Mouse (Mus musculus) heart, adult 2 months (tissue): ENCODE measurements at regions not wholly inside any gene's neighbourhood (a gene's known extent, or its start where the extent isn't known, plus 50 kb on each side); places are given as distances from the start of the nearest gene placed in this dataset.

Experiments used
- DNase-seq, 2 experiments: peaks; one replicate each; pipeline ENCODE4 v3.0.0; 2021
- H3K27ac ChIP-seq: fragments of 200-600 bp; 2 replicates; pipeline ENCODE4 v1.8.1; 2022
- H3K27me3 ChIP-seq: fragments of 200-500 bp; 2 replicates; pipeline ENCODE4 v1.6.1; 2012; ENCODE audit warnings: mild to moderate bottlenecking, low read length, inconsistent platforms, mixed read lengths; ENCODE audit not compliant: control insufficient read depth, insufficient read depth
- H3K36me3 ChIP-seq: fragments of 200-500 bp; 2 replicates; pipeline ENCODE4 v1.6.1; 2012; ENCODE audit warnings: low read length, inconsistent platforms; ENCODE audit not compliant: control insufficient read depth, insufficient read depth
- H3K4me1 ChIP-seq: fragments of 200-500 bp; 2 replicates; pipeline ENCODE4 v1.6.1; 2011; ENCODE audit warnings: low read length; ENCODE audit not compliant: control insufficient read depth, insufficient read depth
- H3K4me3 ChIP-seq: fragments of 200-600 bp; 2 replicates; pipeline ENCODE4 v1.8.1; 2022
- H3K79me2 ChIP-seq: fragments of 200-500 bp; replicated peaks from 2 replicates; pipeline ENCODE4 v1.6.1; 2012; ENCODE audit warnings: mild to moderate bottlenecking, inconsistent platforms, low read length, moderate library complexity, mixed read lengths; ENCODE audit not compliant: control insufficient read depth, insufficient read depth
- H3K9ac ChIP-seq: fragments of 200-500 bp; 2 replicates; pipeline ENCODE4 v1.6.1; 2012; ENCODE audit warnings: low read depth, mild to moderate bottlenecking, control low read depth, inconsistent platforms, low read length, mixed read lengths
- CTCF ChIP-seq: fragments of 200-600 bp; IDR thresholded peaks from 2 replicates; pipeline ENCODE4 v1.8.1; 2022; ENCODE audit warnings: antibody characterized with exemption, mild to moderate bottlenecking, moderate library complexity
- EP300 ChIP-seq: fragments of 200-500 bp; IDR thresholded peaks from 2 replicates; pipeline ENCODE4 v1.6.1; 2011; ENCODE audit warnings: low read depth, low read length, control low read depth; ENCODE audit not compliant: insufficient read depth
- POLR2A ChIP-seq: fragments of 200-500 bp; IDR thresholded peaks from 2 replicates; pipeline ENCODE4 v1.6.1; 2011; ENCODE audit warnings: mild to moderate bottlenecking, low read depth, low read length, control low read depth; ENCODE audit not compliant: insufficient read depth
- WGBS: fragments of 180-500 bp; shearing (Covaris S2); methylation state at CpG from one replicate; pipeline ENCODE4 v1.1.7; 2018; 5-methylcytosine and 5-hydroxymethylcytosine counted together
- intact Hi-C: fragments of 180-260 bp; cut with DNase I; formaldehyde crosslinking; loops from one replicate; pipeline ENCODE4 v1.15.1; 2025

GRCm38 (mm10) chr15:36931460-36931859 lies 76.1 kb downstream of the Zfp706 start:
- Histone ChIP-seq H3K4me3 (no peak overlapping the region), H3K36me3 (no peaks in the 10 kb centered on the region), H3K4me1 (no peaks in the 10 kb centered on the region), H3K79me2 (no peaks in the 10 kb centered on the region), H3K27ac (no peak overlapping the region), H3K9ac (no peak overlapping the region), H3K27me3 (no peaks in the 10 kb centered on the region)
- TF ChIP-seq EP300 (no peak), POLR2A (no peak), CTCF (no peak)
- WGBS, result 62% methylated on average over 2 of the region's 2 CpGs
- intact Hi-C loops, result no loop called here
- DNase-seq, result no peak

- intact Hi-C loops, result no loop called here
- Histone ChIP-seq H3K4me3 (no peak overlapping the region), H3K9ac (no peak overlapping the region), H3K27me3 (no peaks in the 10 kb centered on the region), H3K4me1 (no peaks in the 10 kb centered on the region), H3K27ac (no peak overlapping the region), H3K36me3 (no peaks in the 10 kb centered on the region), H3K79me2 (no peaks in the 10 kb centered on the region)
- TF ChIP-seq CTCF (no peak), EP300 (no peak), POLR2A (no peak)
- no peak for DNase-seq
- 88% methylated on average over 6 of the region's 6 CpGs for WGBS
These were observed 77.1 kb downstream of the Zfp706 start for GRCm38 (mm10) chr15:36930433-36930832.

GRCm38 (mm10) chr15:36929786-36930185 lies 77.8 kb downstream of the Zfp706 start:
- no peaks in the 10 kb centered on the region for H3K36me3 ChIP-seq
- no peak overlapping the region for H3K27ac ChIP-seq
- no peaks in the 10 kb centered on the region for H3K79me2 ChIP-seq
- no peaks in the 10 kb centered on the region for H3K4me1 ChIP-seq
- no peak overlapping the region for H3K9ac ChIP-seq
- intact Hi-C loops, result no loop called here
- 87% methylated on average over 2 of the region's 2 CpGs for WGBS
- DNase-seq, result no peak
- no peaks in the 10 kb centered on the region for H3K27me3 ChIP-seq
- no peak for TF ChIP-seq POLR2A
- TF ChIP-seq EP300, result no peak
- no peak for TF ChIP-seq CTCF
- no peak overlapping the region for H3K4me3 ChIP-seq

GRCm38 (mm10) chr15:36929088-36929487 lies 78.5 kb downstream of the Zfp706 start:
- Histone ChIP-seq H3K27me3 (no peaks in the 10 kb centered on the region), H3K27ac (no peak overlapping the region), H3K4me1 (peaks cover 2% of the 10 kb centered on the region), H3K36me3 (no peaks in the 10 kb centered on the region), H3K9ac (no peak overlapping the region), H3K4me3 (no peak overlapping the region), H3K79me2 (no peaks in the 10 kb centered on the region)
- intact Hi-C loops, result no loop called here
- WGBS, result 95% methylated on average over 3 of the region's 3 CpGs
- TF ChIP-seq CTCF, result no peak
- TF ChIP-seq POLR2A, result no peak
- no peak for TF ChIP-seq EP300
- DNase-seq, result no peak

GRCm38 (mm10) chr15:36928678-36929077 lies 78.9 kb downstream of the Zfp706 start:
- Histone ChIP-seq H3K79me2 (no peaks in the 10 kb centered on the region), H3K27me3 (no peaks in the 10 kb centered on the region), H3K36me3 (no peaks in the 10 kb centered on the region), H3K4me3 (no peak overlapping the region), H3K27ac (no peak overlapping the region), H3K9ac (no peak overlapping the region), H3K4me1 (peaks cover 3% of the 10 kb centered on the region)
- WGBS, result 90% methylated on average over 4 of the region's 4 CpGs
- intact Hi-C loops, result no loop called here
- DNase-seq, result no peak
- TF ChIP-seq CTCF (no peak), EP300 (no peak), POLR2A (no peak)

GRCm38 (mm10) chr15:36927436-36927835 lies 80.1 kb downstream of the Zfp706 start:
- Histone ChIP-seq H3K4me3 (no peak overlapping the region), H3K36me3 (no peaks in the 10 kb centered on the region), H3K27me3 (no peaks in the 10 kb centered on the region), H3K27ac (no peak overlapping the region), H3K79me2 (no peaks in the 10 kb centered on the region), H3K4me1 (peaks cover 3% of the 10 kb centered on the region), H3K9ac (no peak overlapping the region)
- TF ChIP-seq CTCF (no peak), POLR2A (no peak)
- intact Hi-C loops, result no loop called here
- WGBS, result 93% methylated on average over 5 of the region's 5 CpGs
- no peak for DNase-seq

GRCm38 (mm10) chr15:36924171-36924570 lies 83.4 kb downstream of the Zfp706 start:
- no peak overlapping the region for H3K9ac ChIP-seq
- TF ChIP-seq EP300, result no peak
- TF ChIP-seq CTCF, result no peak
- no peak for TF ChIP-seq POLR2A
- no peak overlapping the region for H3K27ac ChIP-seq
- 25% methylated on average over 6 of the region's 6 CpGs for WGBS
- peak; percentile 42 to 44 for DNase-seq
- intact Hi-C loops, result no loop called here
- H3K36me3 ChIP-seq, result no peaks in the 10 kb centered on the region
- H3K4me1 ChIP-seq, result peaks cover 3% of the 10 kb centered on the region
- no peak overlapping the region for H3K4me3 ChIP-seq
- no peaks in the 10 kb centered on the region for H3K79me2 ChIP-seq
- no peaks in the 10 kb centered on the region for H3K27me3 ChIP-seq
